Mouse (Mus musculus) cortical plate, adult 2 months (tissue): ENCODE measurements around the gene Sox3. TPM values are rescaled to one million over a fixed set of nuclear protein-coding genes. Genes with fewer than 3 reads are reported as not detected.

Experiments
- H3K27ac ChIP-seq: fragments of 200-500 bp; 2 replicates; pipeline ENCODE4 v1.5.1; 2012; ENCODE audit warnings: low read length, control low read depth, inconsistent platforms; ENCODE audit not compliant: insufficient read depth
- H3K4me1 ChIP-seq: fragments of 200-500 bp; 2 replicates; pipeline ENCODE4 v1.6.1; 2011; ENCODE audit warnings: low read length; ENCODE audit not compliant: control insufficient read depth, insufficient read depth
- H3K4me3 ChIP-seq: fragments of 200-500 bp; 2 replicates; pipeline ENCODE4 v1.5.1; 2011; ENCODE audit warnings: mild to moderate bottlenecking, low read length, control low read depth; ENCODE audit not compliant: insufficient read depth
- CTCF ChIP-seq: fragments of 200-500 bp; IDR thresholded peaks from 2 replicates; pipeline ENCODE4 v1.5.1; 2011; ENCODE audit warnings: mild to moderate bottlenecking, control low read depth, low read length; ENCODE audit not compliant: insufficient read depth; ENCODE audit errors: extremely low read depth
- POLR2A ChIP-seq: fragments of 200-500 bp; IDR thresholded peaks from 2 replicates; pipeline ENCODE4 v1.6.1; 2011; ENCODE audit warnings: mild to moderate bottlenecking, low read length, control low read depth; ENCODE audit not compliant: insufficient read depth; ENCODE audit errors: extremely low read depth
- polyA plus RNA-seq: library from polyadenylated mRNA; depleted of rRNA; stranded (reverse); fragments of >200 nt; gene quantifications from 2 replicates; pipeline ENCODE4 v1.2.3, GENCODE M21; 2012; rRNA removed

Gene Sox3
- 1.3 and 1.5 TPM in 2 replicates for polyA plus RNA-seq

GRCm38 (mm10) chrX:60892801-60893681 lies at the start of gene Sox3:
Sox3 (minus strand) TSS chrX:60893430.
- no peaks in the 10 kb centered on the region for H3K4me1 ChIP-seq
- no peak for TF ChIP-seq CTCF
- TF ChIP-seq POLR2A: no peak
- peak within 1 kb of the TSS; percentile 23; the same call in 1 of the 2 replicates for H3K4me3 ChIP-seq
- no peak within 1 kb of the TSS for H3K27ac ChIP-seq

- H3K4me3 ChIP-seq: no peak overlapping the region
- TF ChIP-seq CTCF (no peak), POLR2A (no peak)
- no peak overlapping the region for H3K27ac ChIP-seq
- H3K4me1 ChIP-seq: no peaks in the 10 kb centered on the region
Observed at GRCm38 (mm10) chrX:60940225-60940624, 47.0 kb upstream of the Sox3 start.

GRCm38 (mm10) chrX:60899546-60899945 lies 6.3 kb upstream of the Sox3 start:
- Histone ChIP-seq H3K4me3 (no peak overlapping the region), H3K4me1 (no peaks in the 10 kb centered on the region), H3K27ac (no peak overlapping the region)
- no peak for TF ChIP-seq POLR2A
- no peak for TF ChIP-seq CTCF

- Histone ChIP-seq H3K4me3 (no peak overlapping the region), H3K4me1 (no peaks in the 10 kb centered on the region), H3K27ac (no peak overlapping the region)
- TF ChIP-seq CTCF: no peak
- TF ChIP-seq POLR2A: no peak
Observed at GRCm38 (mm10) chrX:60898641-60899040, 5.4 kb upstream of the Sox3 start.

- H3K4me1 ChIP-seq: no peaks in the 10 kb centered on the region
- no peak overlapping the region for H3K4me3 ChIP-seq
- no peak overlapping the region for H3K27ac ChIP-seq
- TF ChIP-seq CTCF: no peak
- TF ChIP-seq POLR2A: no peak
Observed at GRCm38 (mm10) chrX:60896296-60896695, 3.1 kb upstream of the Sox3 start.

GRCm38 (mm10) chrX:60895416-60895815 lies 2.2 kb upstream of the Sox3 start:
- Histone ChIP-seq H3K27ac (no peak overlapping the region), H3K4me3 (no peak overlapping the region), H3K4me1 (no peaks in the 10 kb centered on the region)
- TF ChIP-seq POLR2A (no peak), CTCF (no peak)

- TF ChIP-seq POLR2A: no peak
- Histone ChIP-seq H3K4me3 (no peak overlapping the region), H3K27ac (no peak overlapping the region), H3K4me1 (no peaks in the 10 kb centered on the region)
Observed at GRCm38 (mm10) chrX:60893720-60894543, 702 bp upstream of the Sox3 start.

GRCm38 (mm10) chrX:60892098-60892800 lies 981 bp downstream of the Sox3 start:
- H3K27ac ChIP-seq: no peak overlapping the region
- TF ChIP-seq CTCF (no peak), POLR2A (no peak)

GRCm38 (mm10) chrX:60891329-60892095 lies 1.7 kb downstream of the Sox3 start:
- TF ChIP-seq CTCF (no peak), POLR2A (no peak)
- Histone ChIP-seq H3K27ac (no peak overlapping the region), H3K4me3 (peak overlapping the region; percentile 18; the same call in 1 of the 2 replicates), H3K4me1 (no peaks in the 10 kb centered on the region)

More at GRCm38 (mm10) chrX:60892098-60892800, 981 bp downstream of the Sox3 start:
- Histone ChIP-seq H3K4me3 (peak overlapping the region; percentile 23; the same call in 1 of the 2 replicates), H3K4me1 (no peaks in the 10 kb centered on the region)
